Mouse (Mus musculus): ENCODE measurements around the gene Ap1b1. TPM values are rescaled to one million over a fixed set of nuclear protein-coding genes. Genes with fewer than 3 reads are reported as not detected.
"Not testable (repeated sequence)": the region's sequence is repeated elsewhere in the genome, so short reads cannot be mapped to it uniquely, and the experiment has no call there.

The Ap1b1 gene
- polyA plus RNA-seq, 1 experiment from 2014 or later = 48.3 TPM

- H3K27ac ChIP-seq (ENCODE audit: low read length) = no peak overlapping the region
- 83% methylated on average over 9 of the region's 9 CpGs for WGBS
- H3K9me3 ChIP-seq (ENCODE audit: control insufficient read depth, low read length) = no peaks in the 10 kb centered on the region
- no peak overlapping the region for H3K4me3 ChIP-seq (ENCODE audit: low read length)
- peaks cover 6% of the 10 kb centered on the region for H3K4me1 ChIP-seq (replicated peaks; ENCODE audit: control insufficient read depth, insufficient read depth, low read length)
- H3K9ac ChIP-seq (ENCODE audit: low read length) = no peak overlapping the region
- peaks cover 52% of the 10 kb centered on the region for H3K36me3 ChIP-seq (ENCODE audit: control insufficient read depth, insufficient read depth, low read length)
- ATAC-seq (ENCODE audit: low read depth) = no peak
- no peak overlapping the region for H3K4me2 ChIP-seq (ENCODE audit: low read depth, low read length)
- no peaks in the 10 kb centered on the region for H3K27me3 ChIP-seq (ENCODE audit: control insufficient read depth, insufficient read depth, low read depth, low read length)
These were observed 81.7 kb downstream of the Ap1b1 start for GRCm38 (mm10) chr11:5068126-5068971.

- Histone ChIP-seq H3K9ac (ENCODE audit: low read length) (no peak overlapping the region), H3K4me3 (ENCODE audit: low read length) (no peak overlapping the region), H3K9me3 (ENCODE audit: control insufficient read depth, low read length) (no peaks in the 10 kb centered on the region), H3K27me3 (ENCODE audit: control insufficient read depth, insufficient read depth, low read depth, low read length) (no peaks in the 10 kb centered on the region), H3K4me2 (ENCODE audit: low read depth, low read length) (no peak overlapping the region), H3K4me1 (replicated peaks; ENCODE audit: control insufficient read depth, insufficient read depth, low read length) (no peaks in the 10 kb centered on the region), H3K27ac (ENCODE audit: low read length) (no peak overlapping the region), H3K36me3 (ENCODE audit: control insufficient read depth, insufficient read depth, low read length) (peaks cover 58% of the 10 kb centered on the region)
- ATAC-seq (ENCODE audit: low read depth) = no peak
- WGBS = 66% methylated on average over 4 of the region's 4 CpGs
These were observed 88.3 kb downstream of the Ap1b1 start for GRCm38 (mm10) chr11:5074882-5075281.

- no peaks in the 10 kb centered on the region for H3K4me1 ChIP-seq (replicated peaks; ENCODE audit: control insufficient read depth, insufficient read depth, low read length)
- no peaks in the 10 kb centered on the region for H3K9me3 ChIP-seq (ENCODE audit: control insufficient read depth, low read length)
- ATAC-seq (ENCODE audit: low read depth) = no peak
- H3K36me3 ChIP-seq (ENCODE audit: control insufficient read depth, insufficient read depth, low read length) = peaks cover 51% of the 10 kb centered on the region
- H3K9ac ChIP-seq (ENCODE audit: low read length) = no peak overlapping the region
- H3K27me3 ChIP-seq (ENCODE audit: control insufficient read depth, insufficient read depth, low read depth, low read length) = no peaks in the 10 kb centered on the region
- no peak overlapping the region for H3K27ac ChIP-seq (ENCODE audit: low read length)
- no peak overlapping the region for H3K4me2 ChIP-seq (ENCODE audit: low read depth, low read length)
- no peak overlapping the region for H3K4me3 ChIP-seq (ENCODE audit: low read length)
These were observed 89.1 kb downstream of the Ap1b1 start for GRCm38 (mm10) chr11:5075760-5076159.

- H3K9ac ChIP-seq (ENCODE audit: low read length); H3K4me2 ChIP-seq (ENCODE audit: low read depth, low read length); H3K9me3 ChIP-seq (ENCODE audit: control insufficient read depth, low read length); H3K27me3 ChIP-seq (ENCODE audit: control insufficient read depth, insufficient read depth, low read depth, low read length); H3K27ac ChIP-seq (ENCODE audit: low read length); ATAC-seq (ENCODE audit: low read depth); H3K4me1 ChIP-seq (replicated peaks; ENCODE audit: control insufficient read depth, insufficient read depth, low read length); H3K4me3 ChIP-seq (ENCODE audit: low read length): not testable (repeated sequence)
- 67% methylated on average over 4 of the region's 5 CpGs for WGBS
- H3K36me3 ChIP-seq (ENCODE audit: control insufficient read depth, insufficient read depth, low read length) = peaks cover 48% of the 10 kb centered on the region
These were observed 90.2 kb downstream of the Ap1b1 start for GRCm38 (mm10) chr11:5076843-5077242.

- H3K27me3 ChIP-seq (ENCODE audit: control insufficient read depth, insufficient read depth, low read depth, low read length) = no peaks in the 10 kb centered on the region
- 91% methylated on average over 1 of the region's 1 CpGs for WGBS
- peaks cover 51% of the 10 kb centered on the region for H3K36me3 ChIP-seq (ENCODE audit: control insufficient read depth, insufficient read depth, low read length)
- no peaks in the 10 kb centered on the region for H3K9me3 ChIP-seq (ENCODE audit: control insufficient read depth, low read length)
- no peak overlapping the region for H3K9ac ChIP-seq (ENCODE audit: low read length)
- H3K4me3 ChIP-seq (ENCODE audit: low read length) = no peak overlapping the region
- no peak overlapping the region for H3K4me2 ChIP-seq (ENCODE audit: low read depth, low read length)
- H3K27ac ChIP-seq (ENCODE audit: low read length) = no peak overlapping the region
- 0 out of 2 replicates have a peak, but pooled peaks cover under 1% of the 10 kb centered on the region for H3K4me1 ChIP-seq (replicated peaks; ENCODE audit: control insufficient read depth, insufficient read depth, low read length)
- ATAC-seq (ENCODE audit: low read depth) = no peak
These were observed 102.5 kb downstream of the Ap1b1 start for GRCm38 (mm10) chr11:5089147-5089546.

- Histone ChIP-seq H3K4me2 (ENCODE audit: low read depth, low read length) (no peak overlapping the region), H3K27me3 (ENCODE audit: control insufficient read depth, insufficient read depth, low read depth, low read length) (no peaks in the 10 kb centered on the region), H3K27ac (ENCODE audit: low read length) (no peak overlapping the region), H3K9me3 (ENCODE audit: control insufficient read depth, low read length) (no peaks in the 10 kb centered on the region), H3K4me3 (ENCODE audit: low read length) (no peak overlapping the region), H3K4me1 (replicated peaks; ENCODE audit: control insufficient read depth, insufficient read depth, low read length) (peaks cover 7% of the 10 kb centered on the region), H3K9ac (ENCODE audit: low read length) (no peak overlapping the region), H3K36me3 (ENCODE audit: control insufficient read depth, insufficient read depth, low read length) (peaks cover 31% of the 10 kb centered on the region)
- no peak for ATAC-seq (ENCODE audit: low read depth)
- 35% methylated on average over 2 of the region's 2 CpGs for WGBS
These were observed 105.1 kb downstream of the Ap1b1 start for GRCm38 (mm10) chr11:5091706-5092105.

Small RNA genes within 50 kb of the gene (microRNA-seq; reads per million reads assigned to microRNA genes)
- not detected for gene Gm47296

Other genes starting within 250 kb of the Ap1b1 start
- gene Cabp7, start 240.0 kb upstream of the Ap1b1 start, polyA plus RNA-seq (2015; fragmentation: Nextera tagmentation; extraction: Ambion mirVana) = 0.14 and 0.28 TPM in 2 replicates
- 40.1 and 41.6 TPM in 2 replicates for gene Nf2, start 137.3 kb upstream of the Ap1b1 start, polyA plus RNA-seq (2015; fragmentation: Nextera tagmentation; extraction: Ambion mirVana)
- gene Nipsnap1, start 112.9 kb upstream of the Ap1b1 start, polyA plus RNA-seq (2015; fragmentation: Nextera tagmentation; extraction: Ambion mirVana) = 30.1 and 31.5 TPM in 2 replicates
- gene Thoc5, start 91.5 kb upstream of the Ap1b1 start, polyA plus RNA-seq (2015; fragmentation: Nextera tagmentation; extraction: Ambion mirVana) = 29.6 and 30.7 TPM in 2 replicates
- gene Nefh, start 38.8 kb upstream of the Ap1b1 start, polyA plus RNA-seq (2015; fragmentation: Nextera tagmentation; extraction: Ambion mirVana) = 0.26 TPM in 2 replicates
- 0.45 and 0.92 TPM in 2 replicates for gene Rasl10a, start 71.3 kb downstream of the Ap1b1 start, polyA plus RNA-seq (2015; fragmentation: Nextera tagmentation; extraction: Ambion mirVana)
- 18.6 and 19.3 TPM in 2 replicates for gene Gas2l1, start 78.5 kb downstream of the Ap1b1 start, polyA plus RNA-seq (2015; fragmentation: Nextera tagmentation; extraction: Ambion mirVana)
- gene Rhbdd3, start 112.1 kb downstream of the Ap1b1 start, polyA plus RNA-seq (2015; fragmentation: Nextera tagmentation; extraction: Ambion mirVana) = 23.8 and 26.3 TPM in 2 replicates
- 709 and 717 TPM in 2 replicates for gene Ewsr1, start 112.4 kb downstream of the Ap1b1 start, polyA plus RNA-seq (2015; fragmentation: Nextera tagmentation; extraction: Ambion mirVana)
- 46.7 and 52.2 TPM in 2 replicates for gene Emid1, start 165.4 kb downstream of the Ap1b1 start, polyA plus RNA-seq (2015; fragmentation: Nextera tagmentation; extraction: Ambion mirVana)

All from lung, embryonic 16.5 days (tissue).